Mouse (Mus musculus) brown adipose tissue, adult 24 weeks (tissue): ENCODE data around the gene Creg1. TPM values are rescaled to one million over a fixed set of nuclear protein-coding genes. Genes with fewer than 3 reads are reported as not detected.

Experiments
- H3K27ac ChIP-seq: fragments of 200-500 bp; replicated peaks from 2 replicates; pipeline ENCODE4 v1.5.1; 2012; ENCODE audit warnings: low read depth, mild to moderate bottlenecking, low read length
- H3K4me1 ChIP-seq: fragments of 200-500 bp; 2 replicates; pipeline ENCODE4 v1.6.1; 2012; ENCODE audit warnings: low read length, mixed read lengths; ENCODE audit not compliant: control insufficient read depth, insufficient read depth, insufficient read length
- H3K4me3 ChIP-seq: fragments of 200-500 bp; 2 replicates; pipeline ENCODE4 v1.5.1; 2012; ENCODE audit warnings: low read depth, mild to moderate bottlenecking, low read length, moderate library complexity; ENCODE audit not compliant: insufficient read depth
- polyA plus RNA-seq: library from polyadenylated mRNA; stranded (reverse); fragments of >200 nt; gene quantifications from 2 replicates; pipeline ENCODE4 v1.2.4, GENCODE M21; 2012; ENCODE audit not compliant: missing spikeins, insufficient read depth, insufficient read length

Gene Creg1
- polyA plus RNA-seq, 1 experiment = 109 TPM

- Histone ChIP-seq H3K4me1 (peaks cover 30% of the 10 kb centered on the region), H3K27ac (no peak overlapping the region), H3K4me3 (no peak overlapping the region)
Measured at GRCm38 (mm10) chr1:165822031-165822430, 58.5 kb downstream of the Creg1 start.

Other genes with a start within 250 kb of the Creg1 start
- gene Mpzl1, start 129.2 kb upstream of the Creg1 start, polyA plus RNA-seq = 3.4 and 7.4 TPM in 2 replicates
- gene Rcsd1, start 54.0 kb upstream of the Creg1 start, polyA plus RNA-seq = 4.8 and 8.8 TPM in 2 replicates
- 1.3 and 3.3 TPM in 2 replicates for gene Cd247, start 24.9 kb downstream of the Creg1 start, polyA plus RNA-seq
- 3.7 and 4.0 TPM in 2 replicates for gene Pou2f1, start 238.9 kb downstream of the Creg1 start, polyA plus RNA-seq